Mouse (Mus musculus) liver, adult 2 months (tissue): ENCODE measurements around the gene Mfsd6l. TPM values are rescaled to one million over a fixed set of nuclear protein-coding genes. Genes with fewer than 3 reads are reported as not detected.
A peak's percentile ranks its signal among the peaks of the same experiment; 100 is the strongest.

ENCODE experiments used
- DNase-seq: peaks from one replicate; pipeline ENCODE4 v3.0.0-alpha.2; 2011; ENCODE audit warnings: low read depth, low spot score; ENCODE audit errors: extremely low read depth
- H3K27ac ChIP-seq: fragments of 200-500 bp; replicated peaks from 2 replicates; pipeline ENCODE4 v1.5.1; 2012; ENCODE audit warnings: low read depth, mild to moderate bottlenecking, control low read depth, inconsistent platforms, low read length; ENCODE audit not compliant: insufficient read depth
- H3K27me3 ChIP-seq: fragments of 200-500 bp; 2 replicates; pipeline ENCODE4 v1.6.1; 2012; ENCODE audit warnings: mild to moderate bottlenecking, moderate library complexity, low read length, inconsistent platforms; ENCODE audit not compliant: control insufficient read depth, insufficient read depth
- H3K36me3 ChIP-seq: fragments of 200-500 bp; 2 replicates; pipeline ENCODE4 v1.6.1; 2012; ENCODE audit warnings: low read length, inconsistent platforms; ENCODE audit not compliant: control insufficient read depth, insufficient read depth
- H3K4me1 ChIP-seq: fragments of 200-500 bp; 2 replicates; pipeline ENCODE4 v1.6.1; 2011; ENCODE audit warnings: low read length; ENCODE audit not compliant: control insufficient read depth, insufficient read depth
- H3K4me3 ChIP-seq: fragments of 200-500 bp; 2 replicates; pipeline ENCODE4 v1.5.1; 2011; ENCODE audit warnings: low read depth, mild to moderate bottlenecking, control low read depth, low read length, moderate library complexity; ENCODE audit not compliant: insufficient read depth
- H3K79me2 ChIP-seq: fragments of 200-500 bp; 2 replicates; pipeline ENCODE4 v1.6.1; 2012; ENCODE audit warnings: inconsistent platforms, mild to moderate bottlenecking, low read length, moderate library complexity; ENCODE audit not compliant: control insufficient read depth, insufficient read depth
- H3K9ac ChIP-seq: fragments of 200-500 bp; 2 replicates; pipeline ENCODE4 v1.6.1; 2012; ENCODE audit warnings: low read depth, mild to moderate bottlenecking, control low read depth, inconsistent platforms, low read length
- CTCF ChIP-seq: fragments of 200-500 bp; IDR thresholded peaks from 2 replicates; pipeline ENCODE4 v1.5.1; 2011; ENCODE audit warnings: low read depth, low read length, control low read depth
- POLR2A ChIP-seq: fragments of 200-500 bp; IDR thresholded peaks from 2 replicates; pipeline ENCODE4 v1.6.1; 2011; ENCODE audit warnings: low read length, control low read depth; ENCODE audit not compliant: insufficient read depth; ENCODE audit errors: extremely low read depth
- WGBS: fragments of 180-500 bp; shearing (Covaris S2); methylation state at CpG from one replicate; pipeline ENCODE4 v1.1.7; 2018; 5-methylcytosine and 5-hydroxymethylcytosine counted together
- polyA plus RNA-seq: library from polyadenylated mRNA; depleted of rRNA; stranded (reverse); fragments of >200 nt; gene quantifications from 2 replicates; pipeline ENCODE4 v1.2.3, GENCODE M21; 2012
- total RNA-seq: library from RNA; depleted of rRNA; stranded (reverse); fragments of >200 nt; gene quantifications from 2 replicates; pipeline ENCODE4 v1.2.3, GENCODE M21; 2014

Gene Mfsd6l
- total and polyA plus RNA-seq, 2 experiments: 0.06 TPM; not detected in 1

- TF ChIP-seq CTCF: no peak
- no peak for TF ChIP-seq POLR2A
- H3K9ac ChIP-seq: no peak overlapping the region
- H3K79me2 ChIP-seq: no peaks in the 10 kb centered on the region
- no peaks in the 10 kb centered on the region for H3K36me3 ChIP-seq
- WGBS: 64% methylated on average over 7 of the region's 7 CpGs
- no peak overlapping the region for H3K27ac ChIP-seq
- H3K4me3 ChIP-seq: no peak overlapping the region
- no peak for DNase-seq
- no peaks in the 10 kb centered on the region for H3K27me3 ChIP-seq
- peaks cover 2% of the 10 kb centered on the region; the same call in 1 of the 2 replicates for H3K4me1 ChIP-seq
Observed at GRCm38 (mm10) chr11:68545172-68545571, 10.8 kb upstream of the Mfsd6l start.

- TF ChIP-seq POLR2A (no peak), CTCF (no peak)
- Histone ChIP-seq H3K4me3 (no peak overlapping the region), H3K9ac (no peak overlapping the region), H3K27me3 (no peaks in the 10 kb centered on the region), H3K79me2 (no peaks in the 10 kb centered on the region), H3K27ac (no peak overlapping the region), H3K4me1 (peaks cover 2% of the 10 kb centered on the region; the same call in 1 of the 2 replicates), H3K36me3 (no peaks in the 10 kb centered on the region)
- no peak for DNase-seq
- WGBS: 87% methylated on average over 8 of the region's 8 CpGs
Observed at GRCm38 (mm10) chr11:68545682-68546222, 10.2 kb upstream of the Mfsd6l start.

- Histone ChIP-seq H3K27me3 (no peaks in the 10 kb centered on the region), H3K4me1 (peaks cover 2% of the 10 kb centered on the region; the same call in 1 of the 2 replicates), H3K36me3 (no peaks in the 10 kb centered on the region), H3K79me2 (no peaks in the 10 kb centered on the region), H3K4me3 (no peak overlapping the region), H3K27ac (no peak overlapping the region), H3K9ac (no peak overlapping the region)
- no peak for DNase-seq
- no peak for TF ChIP-seq CTCF
- no peak for TF ChIP-seq POLR2A
- 49% methylated on average over 2 of the region's 2 CpGs for WGBS
Observed at GRCm38 (mm10) chr11:68547484-68547883, 8.5 kb upstream of the Mfsd6l start.

GRCm38 (mm10) chr11:68549597-68549996, 6.4 kb upstream of the Mfsd6l start:
- peaks cover 2% of the 10 kb centered on the region; the same call in 1 of the 2 replicates for H3K4me1 ChIP-seq
- no peaks in the 10 kb centered on the region for H3K79me2 ChIP-seq
- no peaks in the 10 kb centered on the region for H3K27me3 ChIP-seq
- no peak overlapping the region for H3K27ac ChIP-seq
- 67% methylated on average over 3 of the region's 3 CpGs for WGBS
- no peak overlapping the region for H3K9ac ChIP-seq
- H3K4me3 ChIP-seq: no peak overlapping the region
- TF ChIP-seq POLR2A: no peak
- peak; percentile 38 for TF ChIP-seq CTCF
- DNase-seq: no peak
- H3K36me3 ChIP-seq: no peaks in the 10 kb centered on the region

GRCm38 (mm10) chr11:68550358-68550757, 5.6 kb upstream of the Mfsd6l start:
- Histone ChIP-seq H3K79me2 (no peaks in the 10 kb centered on the region), H3K9ac (no peak overlapping the region), H3K4me3 (no peak overlapping the region), H3K27ac (no peak overlapping the region), H3K4me1 (peaks cover 2% of the 10 kb centered on the region; the same call in 1 of the 2 replicates), H3K27me3 (no peaks in the 10 kb centered on the region), H3K36me3 (no peaks in the 10 kb centered on the region)
- TF ChIP-seq POLR2A: no peak
- TF ChIP-seq CTCF: no peak
- 51% methylated on average over 4 of the region's 4 CpGs for WGBS
- DNase-seq: no peak

- WGBS: 38% methylated on average over 8 of the region's 8 CpGs
- no peak overlapping the region for H3K27ac ChIP-seq
- DNase-seq: no peak
Observed at GRCm38 (mm10) chr11:68553981-68554471, 2.0 kb upstream of the Mfsd6l start.

More at GRCm38 (mm10) chr11:68553981-68554471, 2.0 kb upstream of the Mfsd6l start:
- Histone ChIP-seq H3K4me3 (no peak overlapping the region), H3K79me2 (no peaks in the 10 kb centered on the region), H3K9ac (no peak overlapping the region), H3K36me3 (no peaks in the 10 kb centered on the region), H3K27me3 (0 out of 2 replicates have a peak, but pooled peaks cover 3% of the 10 kb centered on the region), H3K4me1 (no peaks in the 10 kb centered on the region)
- TF ChIP-seq CTCF: peak; percentile 27; the same call in 1 of the 2 replicates
- TF ChIP-seq POLR2A: no peak
